Mouse (Mus musculus): ENCODE data around the gene Agr2. TPM values are rescaled to one million over a fixed set of nuclear protein-coding genes. Genes with fewer than 3 reads are reported as not detected.

The Agr2 gene
- total and polyA plus RNA-seq, 3 experiments: not detected

GRCm38 (mm10) chr12:35993583-35993982, 876 bp downstream of the Agr2 start:
- Histone ChIP-seq H3K9me3 (replicated peaks; ENCODE audit: low read length) (no peaks in the 10 kb centered on the region), H3K4me2 (ENCODE audit: insufficient read depth, low read depth, poor library complexity, severe bottlenecking) (no peak overlapping the region), H3K36me3 (replicated peaks in 1 of 2; ENCODE audit: control insufficient read depth in 1 of 2, insufficient read depth in 1 of 2, low read length in 1 of 2) (no peaks in the 10 kb centered on the region), H3K9ac (ENCODE audit: insufficient read depth, low read depth) (no peak overlapping the region), H3K4me1 (ENCODE audit: control insufficient read depth in 1 of 2, insufficient read depth in 2 of 2) (no peaks in the 10 kb centered on the region), H3K27ac (ENCODE audit: insufficient read depth, low read depth) (no peak overlapping the region), H3K4me3 (replicated peaks in 1 of 3; ENCODE audit: low read depth in 2 of 3, low read length in 2 of 3, poor library complexity in 1 of 3) (no peak overlapping the region), H3K27me3 (replicated peaks) (no peaks in the 10 kb centered on the region), H3K79me2 (replicated peaks; ENCODE audit: control insufficient read depth, extremely low read depth, insufficient read depth, poor library complexity, severe bottlenecking) (no peaks in the 10 kb centered on the region)
- dilution Hi-C loops (cut with MboI; ENCODE audit: extremely low pct_ligation_motif_present, extremely low pct_unique_long_range_greater_than_20kb, low sequenced_read_pairs): no loop called here
- DNase-seq (ENCODE audit: extremely low read depth): no peak
- TF ChIP-seq MAFK (IDR thresholded peaks at IDR 0.05; ENCODE audit: insufficient replicate concordance, low read length) (no peak), MEF2A (IDR thresholded peaks at IDR 0.05; ENCODE audit: borderline replicate concordance, low read depth, low read length) (no peak), MYC (IDR thresholded peaks at IDR 0.05; ENCODE audit: low read depth, low read length) (no peak), PAX5 (IDR thresholded peaks at IDR 0.05; ENCODE audit: low read length) (no peak), ZKSCAN1 (IDR thresholded peaks at IDR 0.05; ENCODE audit: borderline replicate concordance, low read depth, low read length) (no peak), POLR2A (IDR thresholded peaks at IDR 0.05; ENCODE audit: low read depth, low read length) (no peak), KAT2A (IDR thresholded peaks at IDR 0.05; ENCODE audit: insufficient replicate concordance, low read length) (no peak), CHD1 (IDR thresholded peaks at IDR 0.05; ENCODE audit: low read depth, low read length) (no peak), ETS1 (conservative IDR thresholded peaks at IDR 0.05; ENCODE audit: low read depth, low read length) (no peak), USF2 (conservative IDR thresholded peaks at IDR 0.05; ENCODE audit: low read depth, low read length) (no peak), ZMIZ1 (IDR thresholded peaks at IDR 0.05; ENCODE audit: low read depth, low read length) (no peak), USF1 (IDR thresholded peaks at IDR 0.05; ENCODE audit: low read depth, low read length) (no peak), CHD2 (IDR thresholded peaks at IDR 0.05; ENCODE audit: low read length) (no peak), TCF12 (IDR thresholded peaks at IDR 0.05; ENCODE audit: low read depth, low read length) (no peak), RAD21 (IDR thresholded peaks at IDR 0.05; ENCODE audit: low read depth, low read length) (no peak), MXI1 (IDR thresholded peaks at IDR 0.05; ENCODE audit: low read depth, low read length) (no peak), EP300 (IDR thresholded peaks at IDR 0.05; ENCODE audit: low read length) (no peak), NRF1 (IDR thresholded peaks at IDR 0.05; ENCODE audit: low read depth, low read length) (no peak), POLR2AphosphoS2 (IDR thresholded peaks at IDR 0.05; ENCODE audit: low read depth, low read length) (no peak), ELF1 (IDR thresholded peaks at IDR 0.05; ENCODE audit: low read depth, low read length) (no peak)
- in situ Hi-C loops (cut with MboI; ENCODE audit: low pct_ligation_motif_present, low pct_unique_long_range_greater_than_20kb, low sequenced_read_pairs): no loop called here

- DNase-seq (ENCODE audit: extremely low read depth): no peak
- no peaks in the 10 kb centered on the region for H3K27me3 ChIP-seq (replicated peaks)
- no peaks in the 10 kb centered on the region for H3K79me2 ChIP-seq (replicated peaks; ENCODE audit: control insufficient read depth, extremely low read depth, insufficient read depth, poor library complexity, severe bottlenecking)
- no peaks in the 10 kb centered on the region for H3K9me3 ChIP-seq (replicated peaks; ENCODE audit: low read length)
- no peak overlapping the region for H3K4me3 ChIP-seq (replicated peaks in 1 of 3; ENCODE audit: low read depth in 2 of 3, low read length in 2 of 3, poor library complexity in 1 of 3)
- no peak overlapping the region for H3K4me2 ChIP-seq (ENCODE audit: insufficient read depth, low read depth, poor library complexity, severe bottlenecking)
- H3K9ac ChIP-seq (ENCODE audit: insufficient read depth, low read depth): no peak overlapping the region
- H3K27ac ChIP-seq (ENCODE audit: insufficient read depth, low read depth): no peak overlapping the region
- in situ Hi-C loops (cut with MboI; ENCODE audit: low pct_ligation_motif_present, low pct_unique_long_range_greater_than_20kb, low sequenced_read_pairs) (no loop called here), dilution Hi-C loops (cut with MboI; ENCODE audit: extremely low pct_ligation_motif_present, extremely low pct_unique_long_range_greater_than_20kb, low sequenced_read_pairs) (no loop called here)
- peaks cover 0 to under 1% of the 10 kb centered on the region in 2 experiments; a peak in 2 of 4 replicates for H3K4me1 ChIP-seq (ENCODE audit: control insufficient read depth in 1 of 2, insufficient read depth in 2 of 2)
- no peak for TF ChIP-seq NRF1 (IDR thresholded peaks at IDR 0.05; ENCODE audit: low read depth, low read length)
- no peak for TF ChIP-seq RAD21 (IDR thresholded peaks at IDR 0.05; ENCODE audit: low read depth, low read length)
- no peak for TF ChIP-seq RCOR1 (conservative IDR thresholded peaks at IDR 0.05; ENCODE audit: low read depth, low read length)
- no peak for TF ChIP-seq KAT2A (IDR thresholded peaks at IDR 0.05; ENCODE audit: insufficient replicate concordance, low read length)
- TF ChIP-seq CHD1 (IDR thresholded peaks at IDR 0.05; ENCODE audit: low read depth, low read length): no peak
- no peak for TF ChIP-seq USF1 (IDR thresholded peaks at IDR 0.05; ENCODE audit: low read depth, low read length)
- no peak for TF ChIP-seq ZKSCAN1 (IDR thresholded peaks at IDR 0.05; ENCODE audit: borderline replicate concordance, low read depth, low read length)
- no peak for TF ChIP-seq POLR2A (IDR thresholded peaks at IDR 0.05; ENCODE audit: low read depth, low read length)
- no peak for TF ChIP-seq SIN3A (IDR thresholded peaks at IDR 0.05; ENCODE audit: low read length)
- TF ChIP-seq USF2 (conservative IDR thresholded peaks at IDR 0.05; ENCODE audit: low read depth, low read length): no peak
- no peak for TF ChIP-seq IRF4 (IDR thresholded peaks at IDR 0.05; ENCODE audit: low read depth, low read length)
- no peak for TF ChIP-seq JUN (IDR thresholded peaks at IDR 0.05; ENCODE audit: insufficient read depth, low read depth, low read length)
- no peak for TF ChIP-seq ZMIZ1 (IDR thresholded peaks at IDR 0.05; ENCODE audit: low read depth, low read length)
- no peak for TF ChIP-seq ETS1 (conservative IDR thresholded peaks at IDR 0.05; ENCODE audit: low read depth, low read length)
- no peak for TF ChIP-seq NELFE (IDR thresholded peaks at IDR 0.05; ENCODE audit: low read depth, low read length)
- H3K36me3 ChIP-seq (replicated peaks in 1 of 2; ENCODE audit: control insufficient read depth in 1 of 2, insufficient read depth in 1 of 2, low read length in 1 of 2): no peaks in the 10 kb centered on the region
These were observed 1.4 kb downstream of the Agr2 start for GRCm38 (mm10) chr12:35994098-35994497.

Measured in CH12.LX (cell line).